Mouse (Mus musculus) CD4-positive, CD25-positive, alpha-beta regulatory T cell, adult 2 months (primary cell): ENCODE measurements at regions not wholly inside any gene's neighbourhood (a gene's known extent, or its start where the extent isn't known, plus 50 kb on each side); places are given as distances from the start of the nearest gene placed in this dataset.
A peak's percentile ranks its signal among the peaks of the same experiment; 100 is the strongest.

ENCODE experiments used
- DNase-seq: peaks from one replicate; pipeline ENCODE4 v3.0.0-alpha.2; 2012; ENCODE audit warnings: low read depth, low spot score

DNA sequence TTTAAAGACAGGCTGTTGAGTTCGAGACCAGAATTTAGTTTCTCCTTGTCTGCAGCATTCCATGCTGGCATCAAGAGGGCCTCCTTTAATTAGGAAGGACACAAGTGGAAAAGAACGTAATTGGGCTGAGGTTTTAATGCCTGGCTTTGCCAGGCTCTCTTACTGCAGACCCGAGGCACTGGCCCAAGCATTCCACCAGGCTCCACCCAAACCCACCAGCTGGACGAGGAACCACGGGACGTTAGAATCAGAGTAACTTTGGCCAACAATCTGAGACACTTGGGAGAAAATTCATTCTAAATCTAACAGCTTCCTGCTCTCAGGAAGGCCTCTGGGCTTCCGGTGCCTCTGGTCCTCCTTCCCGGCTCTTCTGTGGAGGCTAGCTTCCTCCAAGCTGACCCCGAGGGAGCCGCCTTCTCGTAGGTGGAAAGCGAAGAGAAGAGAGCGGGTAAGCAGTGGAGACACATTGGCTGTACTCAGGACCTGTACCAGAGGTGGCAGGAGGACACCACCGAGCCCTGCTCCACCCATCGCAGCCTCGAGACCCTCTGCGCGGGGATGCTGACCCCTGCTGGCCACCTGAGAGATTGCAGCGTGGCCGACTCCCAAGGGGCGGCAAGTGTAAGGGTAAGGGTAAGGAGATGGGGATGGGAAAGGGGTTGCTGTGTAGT lies 105.5 kb downstream of the Tmem17 start:
- peak; percentile 87 for DNase-seq

DNA sequence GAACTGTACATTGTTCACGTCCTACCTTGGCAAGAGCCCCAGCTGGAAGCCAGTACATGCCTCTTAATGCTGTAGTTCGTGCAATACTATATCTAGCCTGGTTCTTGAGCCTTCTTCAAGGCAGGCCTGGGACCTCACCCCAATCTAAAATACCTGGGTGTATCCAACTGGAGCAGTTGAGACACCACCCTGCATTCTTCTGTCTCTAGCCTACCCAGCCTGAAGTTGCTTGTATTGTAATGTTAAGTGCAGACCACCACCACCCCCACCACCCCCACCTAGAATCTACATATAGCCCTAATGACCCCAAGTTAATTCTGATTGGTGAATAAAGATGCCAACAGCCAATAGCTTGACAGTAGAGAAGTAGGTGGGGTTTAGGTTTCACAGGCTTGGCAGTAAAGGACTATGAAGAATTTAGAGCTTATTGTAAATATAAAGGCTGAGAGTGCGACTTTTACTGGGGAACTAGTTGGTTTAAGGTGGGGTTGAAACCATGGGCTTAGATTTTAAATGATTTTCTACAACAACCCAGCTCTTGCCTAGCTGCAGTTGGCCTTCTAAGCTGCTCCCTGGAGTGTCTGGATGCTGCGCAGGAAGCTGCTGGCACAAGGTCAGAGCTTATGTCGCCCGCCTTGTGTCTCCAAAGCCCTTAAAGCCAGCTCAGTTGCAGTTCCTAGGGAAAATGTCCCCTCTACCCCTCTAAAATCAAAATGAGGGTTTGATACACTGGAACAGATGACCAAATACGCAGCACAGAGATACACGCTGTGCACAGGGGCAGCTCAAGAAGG lies 109.2 kb downstream of the Tmem17 start:
- DNase-seq = no peak

DNA sequence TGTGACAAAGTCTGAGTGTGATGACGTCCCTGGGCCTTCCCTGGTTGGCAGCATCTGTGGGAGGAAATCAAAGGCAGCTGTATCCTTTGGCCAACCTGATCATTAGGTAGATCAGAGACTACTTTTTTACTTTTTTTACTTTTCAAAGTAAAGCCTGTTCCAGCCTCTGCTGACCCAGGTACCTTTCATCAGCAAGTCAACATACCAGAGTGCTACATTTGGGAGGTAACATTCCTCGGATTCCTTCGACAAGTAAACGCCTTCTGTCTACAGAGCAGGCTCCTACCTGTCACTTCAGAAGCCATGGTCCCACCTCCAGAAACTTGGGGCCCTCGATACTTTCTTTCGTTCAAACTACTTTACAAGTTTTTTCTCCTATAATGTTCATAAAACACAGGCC lies 110.0 kb downstream of the Tmem17 start:
- DNase-seq = no peak

DNA sequence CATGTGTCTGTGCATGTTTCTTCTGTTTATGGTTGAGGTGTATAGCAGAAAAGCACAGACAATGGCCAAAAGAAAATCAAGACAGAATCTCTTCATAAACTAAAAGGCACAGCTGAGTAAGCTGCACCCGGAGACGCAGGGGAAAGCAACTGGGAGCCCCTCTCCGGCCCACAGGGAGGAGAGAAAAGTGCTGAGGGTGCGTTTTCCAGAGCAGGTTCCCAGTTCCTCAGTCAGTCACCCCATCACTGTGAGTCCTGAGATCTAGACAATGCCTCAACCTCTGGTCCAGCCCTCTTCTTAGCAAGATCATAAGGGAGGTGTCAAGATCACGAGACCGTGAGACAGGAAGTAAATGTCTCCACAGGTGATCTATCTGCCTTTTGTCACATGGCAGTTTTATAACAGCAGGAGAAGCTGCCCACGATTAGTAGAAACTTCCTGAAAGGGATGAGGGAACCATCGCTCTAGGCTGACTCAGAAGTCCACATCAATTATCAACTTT lies 110.7 kb downstream of the Tmem17 start:
- no peak for DNase-seq

DNA sequence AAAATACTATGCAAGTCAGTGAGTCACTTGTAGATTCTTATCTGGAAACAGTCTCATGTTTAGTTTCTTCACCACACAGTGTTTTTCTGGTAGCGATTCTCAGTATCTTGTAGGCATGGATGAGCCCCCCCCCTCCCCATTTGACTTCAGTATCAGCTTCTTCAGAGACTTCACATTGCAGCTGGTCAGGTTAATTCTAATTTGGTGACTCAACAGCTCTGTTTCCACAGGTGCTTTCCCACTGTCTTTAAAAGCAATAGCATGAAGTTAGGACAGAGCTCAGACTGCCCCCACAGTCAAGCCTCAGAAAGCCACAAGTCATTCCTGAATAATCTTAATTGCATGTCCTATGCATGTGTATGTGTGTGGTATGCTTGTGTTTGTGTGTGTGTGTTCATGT lies 114.5 kb downstream of the Tmem17 start:
- peak; percentile 18 for DNase-seq

DNA sequence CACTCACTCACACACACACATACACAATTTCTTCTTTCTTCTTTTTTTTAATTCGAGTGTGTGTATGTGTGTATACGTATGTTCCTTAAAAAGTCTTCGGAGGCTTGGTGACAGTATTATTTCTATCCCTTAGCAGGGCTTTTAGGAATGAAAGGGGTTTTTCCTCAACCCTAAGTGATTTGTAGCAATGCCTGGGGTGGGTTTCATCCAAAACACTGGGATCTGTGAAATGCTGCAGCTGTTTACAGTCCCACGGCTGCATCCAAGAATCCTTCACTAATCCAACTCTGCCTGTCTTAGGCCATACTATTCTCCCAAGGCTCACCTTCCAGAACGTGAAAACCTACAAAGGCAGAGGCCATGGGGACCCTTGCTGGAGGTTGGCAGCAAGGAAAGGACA lies 116.6 kb downstream of the Tmem17 start:
- no peak for DNase-seq

DNA sequence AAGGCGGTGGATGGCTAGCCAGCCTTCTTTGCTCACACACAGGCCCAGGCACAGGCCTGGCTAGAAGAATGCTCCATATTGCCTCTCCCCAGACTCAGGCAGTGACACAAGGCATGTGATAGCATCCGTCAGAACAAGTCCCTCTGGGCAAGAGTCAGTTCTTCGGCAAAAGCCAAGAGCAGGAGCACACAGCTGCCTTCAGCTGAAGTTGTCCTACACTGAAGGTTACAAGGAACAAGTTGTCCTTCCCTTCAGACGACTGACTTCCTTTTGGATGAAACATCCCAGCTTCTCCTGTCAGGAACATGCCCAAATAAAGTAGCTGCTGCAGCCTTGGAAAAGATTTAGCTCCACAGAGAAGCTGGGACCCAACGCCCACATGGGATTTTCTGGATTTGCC lies 117.1 kb downstream of the Tmem17 start:
- DNase-seq = no peak

DNA sequence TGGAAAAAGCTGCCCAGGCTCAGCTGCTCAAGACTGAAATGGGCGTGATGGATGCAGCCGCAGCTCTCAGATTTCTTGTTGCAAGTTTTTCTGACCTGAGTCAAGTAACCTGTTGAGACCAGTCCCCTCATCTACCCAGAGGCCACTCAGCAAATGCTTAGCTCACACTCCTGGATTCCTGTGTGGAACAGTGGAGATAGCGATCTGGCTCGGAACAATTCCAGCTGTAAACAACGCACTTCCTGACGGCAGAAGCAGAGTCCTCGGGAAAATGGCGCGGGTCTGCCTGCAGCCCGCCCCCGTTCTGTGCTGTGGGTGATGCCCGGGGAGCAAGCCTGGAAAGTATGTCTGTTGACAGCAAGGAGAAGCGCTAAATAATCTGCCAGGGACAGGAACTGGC lies 117.7 kb downstream of the Tmem17 start:
- DNase-seq = no peak

DNA sequence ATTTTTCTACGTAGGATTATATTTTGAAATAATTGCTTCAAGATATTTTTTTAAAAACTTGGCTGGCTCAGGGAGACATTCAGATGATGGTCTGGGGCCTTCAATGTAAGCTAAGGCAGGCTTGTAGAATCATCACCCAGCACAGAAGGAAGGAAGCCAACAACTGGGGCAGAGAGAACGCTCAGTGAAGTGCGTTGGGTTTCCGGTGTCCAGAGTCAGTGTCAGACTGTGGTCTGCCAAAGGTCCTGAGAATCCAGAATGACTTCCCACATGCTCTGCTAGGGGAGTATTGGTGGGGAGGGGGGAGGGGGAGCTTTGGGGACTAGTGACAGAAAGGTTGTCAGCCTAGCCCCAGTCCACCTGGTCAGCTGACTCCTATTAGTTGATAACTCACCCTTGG lies 118.1 kb downstream of the Tmem17 start:
- no peak for DNase-seq

DNA sequence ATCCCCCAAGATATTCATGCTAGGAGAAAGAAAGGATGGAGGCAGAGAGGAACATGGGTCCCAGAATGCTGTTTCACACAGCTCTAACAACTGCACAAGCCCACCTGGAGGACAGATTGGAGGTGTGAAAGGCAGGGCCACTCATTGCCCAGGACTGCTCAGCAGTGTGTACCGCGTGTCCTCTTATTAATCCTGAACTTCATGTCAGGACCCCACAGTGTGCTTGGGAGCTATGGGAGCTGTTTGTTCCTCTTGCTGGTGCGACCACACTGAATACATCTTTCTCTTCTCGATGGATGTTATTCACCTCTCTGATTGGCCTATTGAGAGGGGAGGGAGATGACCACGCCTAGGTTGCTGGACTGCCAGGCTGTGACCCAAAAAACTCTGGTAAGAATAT lies 119.1 kb downstream of the Tmem17 start:
- no peak for DNase-seq

DNA sequence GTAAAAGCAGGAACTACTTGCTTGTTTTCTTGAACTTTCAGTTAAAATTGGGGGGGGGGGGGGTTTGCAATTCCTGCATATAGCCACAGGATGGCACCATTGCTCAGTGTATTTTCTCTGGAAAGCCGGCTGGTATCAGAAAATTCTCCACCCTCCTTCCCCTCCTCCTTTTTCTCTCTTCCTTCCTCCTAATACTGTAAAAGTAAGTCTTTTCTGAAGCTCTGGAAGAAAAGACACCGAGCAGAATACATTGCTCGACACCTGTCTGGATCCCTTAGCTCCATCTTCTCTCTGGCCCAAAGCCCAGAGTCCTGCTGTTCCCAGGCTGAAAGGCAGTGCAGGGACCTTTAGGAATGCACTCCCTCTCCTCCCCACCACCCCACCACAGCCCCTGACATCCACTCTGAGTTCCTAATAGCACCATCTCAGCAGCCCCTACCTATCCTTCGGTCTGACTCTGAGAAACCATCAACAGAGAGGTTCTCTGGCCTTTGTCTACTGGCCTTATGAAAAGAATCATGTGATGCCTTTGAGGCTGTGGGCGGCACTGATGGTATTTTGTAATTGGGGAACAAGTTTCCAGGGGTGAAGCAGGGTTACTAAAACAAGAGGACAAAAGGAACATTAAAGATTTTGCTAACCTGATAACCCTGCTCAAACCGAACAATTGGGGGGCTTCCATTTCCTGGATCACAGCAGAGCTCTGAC lies 119.9 kb downstream of the Tmem17 start:
- DNase-seq = peak; percentile 70

DNA sequence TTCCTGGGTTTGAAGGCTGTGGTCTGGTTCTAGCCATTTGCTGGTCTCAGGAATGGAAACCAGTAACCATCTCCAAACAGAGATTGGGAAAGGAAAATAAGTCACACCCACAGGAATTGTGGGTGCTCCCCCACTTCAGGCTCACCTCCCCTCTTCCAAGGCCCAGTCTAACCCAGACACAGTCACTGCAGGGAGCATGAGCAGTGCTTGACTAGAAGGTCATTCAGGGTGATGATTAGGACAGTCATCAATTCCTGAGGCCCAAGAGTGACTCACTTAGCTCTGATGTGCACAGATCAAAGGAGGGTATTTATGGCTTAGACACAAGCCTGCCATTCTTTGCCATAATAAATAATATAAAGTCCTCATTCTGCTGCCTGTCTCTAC lies 120.4 kb downstream of the Tmem17 start:
- DNase-seq = no peak

DNA sequence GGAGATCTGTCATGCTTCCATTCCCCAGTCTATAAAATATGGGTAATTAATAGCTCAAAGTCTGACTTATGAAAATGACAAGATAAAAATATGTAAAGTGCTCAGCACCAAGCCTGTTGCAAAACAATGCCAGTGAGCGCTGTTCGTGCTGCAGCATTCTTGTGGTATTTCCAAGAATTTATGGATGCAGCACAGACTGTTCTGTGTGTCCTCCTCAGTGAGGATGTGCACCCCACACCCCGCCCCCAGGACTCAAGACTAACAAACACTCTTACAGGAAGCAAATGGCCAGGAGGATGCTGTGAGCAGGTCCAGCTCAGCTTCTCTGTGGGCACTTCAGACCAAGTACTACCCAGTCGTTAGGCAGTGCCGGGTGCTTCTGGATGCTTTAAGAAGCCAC lies 121.1 kb downstream of the Tmem17 start:
- no peak for DNase-seq

DNA sequence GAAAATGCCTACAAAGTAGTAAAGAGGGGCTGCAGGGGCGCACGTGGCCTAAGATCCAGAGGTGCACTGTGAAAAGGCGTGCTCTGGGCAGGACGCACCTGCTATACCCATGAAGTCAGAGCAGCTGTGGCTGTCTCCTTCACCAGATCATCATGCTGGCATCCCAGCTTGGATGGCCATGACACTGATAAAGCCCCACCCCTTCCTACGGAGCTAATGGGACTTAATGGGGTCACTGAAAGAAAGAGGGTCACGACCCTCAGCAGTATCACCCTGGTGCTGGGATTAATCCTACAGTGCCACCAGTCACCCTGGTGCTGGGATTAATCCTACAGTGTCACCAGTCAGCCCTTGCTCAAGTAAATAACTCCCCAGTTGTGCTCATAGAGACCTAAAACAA lies 122.1 kb downstream of the Tmem17 start:
- DNase-seq = no peak

DNA sequence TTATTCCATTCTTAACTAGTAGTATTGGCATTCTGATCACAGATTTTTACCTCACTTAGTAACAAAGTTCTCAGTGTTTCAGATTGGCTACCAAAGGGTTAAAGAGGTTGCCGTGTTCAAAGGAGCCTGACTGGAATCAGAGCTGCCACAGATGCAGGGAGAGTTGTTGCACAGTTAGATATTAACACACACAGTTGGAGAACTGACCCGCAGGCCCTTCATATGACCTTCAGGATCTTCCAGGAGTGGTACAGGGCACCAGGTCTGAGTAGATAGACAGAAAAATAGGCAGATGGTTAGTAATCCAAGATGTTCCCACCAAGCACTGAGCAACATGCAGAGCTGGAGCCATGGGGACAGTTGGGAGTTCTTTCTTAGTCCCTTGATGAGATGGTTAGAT lies 123.1 kb downstream of the Tmem17 start:
- no peak for DNase-seq

DNA sequence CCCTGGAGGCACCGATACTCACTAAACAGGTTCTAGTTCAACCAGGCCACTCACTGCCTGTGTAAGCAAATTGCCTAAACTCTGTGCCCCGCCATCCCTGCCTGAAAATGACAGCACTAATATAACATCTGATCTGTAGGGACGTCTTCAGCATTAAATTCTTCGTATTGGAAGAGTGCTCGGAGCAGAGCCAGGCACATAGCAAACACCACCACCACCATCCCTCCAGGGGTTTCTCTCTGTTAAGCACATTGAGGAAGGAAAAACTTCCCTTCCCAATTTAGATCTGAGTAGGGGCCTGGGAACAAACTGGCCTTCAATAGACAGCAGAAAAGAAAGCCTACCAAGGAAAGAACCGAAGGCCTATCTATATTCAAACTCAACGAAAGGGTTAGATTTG lies 124.4 kb downstream of the Tmem17 start:
- DNase-seq = no peak

DNA sequence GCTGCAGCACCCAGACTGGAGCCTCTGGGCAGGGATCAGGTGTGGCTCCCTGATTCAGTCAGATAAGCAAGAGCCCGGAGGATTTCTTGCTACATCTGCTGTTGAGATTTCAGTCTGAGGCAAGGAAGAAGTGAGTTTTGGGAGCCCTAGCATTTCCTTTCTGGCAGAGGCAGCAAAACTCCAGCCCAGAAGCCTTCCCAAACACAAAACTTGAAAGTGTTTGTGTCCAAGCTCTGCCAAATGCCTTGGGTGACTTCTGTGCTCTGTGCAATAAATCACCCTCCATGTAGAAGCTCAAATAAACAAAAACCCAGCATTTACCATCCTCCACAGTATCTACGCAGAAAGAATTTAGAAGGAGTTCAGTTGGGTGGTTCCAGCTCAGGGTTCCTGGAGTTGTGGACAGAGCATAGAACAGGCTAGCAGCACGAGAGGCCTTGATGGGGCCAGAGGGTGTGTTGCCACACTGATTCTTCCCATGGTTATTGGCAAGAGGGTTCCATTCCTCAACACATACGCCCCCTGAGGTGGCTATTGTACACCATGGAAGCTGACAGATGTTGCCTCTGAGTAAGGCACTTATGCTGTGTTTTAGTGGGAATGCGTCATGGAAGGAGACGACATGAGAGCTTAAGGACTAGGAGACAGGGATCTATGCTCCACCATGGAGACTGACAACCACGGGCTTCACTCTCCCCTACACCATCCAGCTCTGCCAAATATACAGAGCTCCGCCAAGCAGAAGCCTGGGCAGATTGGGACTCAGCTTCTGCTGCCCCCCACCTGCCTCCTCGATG lies 125.1 kb downstream of the Tmem17 start:
- DNase-seq = no peak

DNA sequence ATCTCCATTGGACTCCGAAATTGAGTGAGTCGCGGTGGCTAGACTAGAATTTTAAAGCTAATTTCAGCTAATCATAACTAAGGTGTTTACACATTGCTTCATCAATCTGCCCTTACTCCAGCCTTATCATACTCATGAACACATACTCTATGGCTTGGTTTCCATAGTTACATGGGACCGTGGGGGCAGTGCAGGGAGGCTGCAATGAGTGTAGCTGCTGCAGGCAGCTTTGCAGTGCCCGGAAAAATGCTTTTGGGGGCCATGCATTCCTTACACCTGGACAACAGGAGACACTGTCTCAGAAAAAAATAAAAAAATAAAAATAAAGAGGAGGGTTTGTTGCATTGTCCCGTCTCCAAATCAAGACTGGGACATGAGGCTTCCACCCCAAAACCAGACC lies 126.3 kb downstream of the Tmem17 start:
- DNase-seq = no peak

DNA sequence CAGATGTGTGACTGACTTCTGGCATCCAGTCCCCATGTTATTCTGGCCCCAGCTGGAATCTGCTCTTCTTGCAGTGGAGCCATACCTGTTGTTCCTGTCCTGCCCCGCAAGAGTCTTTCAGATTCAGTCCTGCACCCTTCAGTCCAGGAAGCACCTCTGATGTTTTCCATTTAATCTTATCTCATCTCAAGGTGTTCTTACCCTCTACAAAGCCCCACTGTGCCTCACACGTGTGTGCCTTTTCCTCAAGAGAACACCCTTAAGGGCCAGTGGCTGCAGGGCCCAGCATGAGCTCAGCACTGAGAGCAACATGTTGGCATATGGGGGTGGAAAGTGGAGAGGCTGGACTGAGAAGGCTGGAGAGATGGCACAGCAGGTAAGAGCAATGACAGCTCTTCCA lies 126.8 kb downstream of the Tmem17 start:
- no peak for DNase-seq

DNA sequence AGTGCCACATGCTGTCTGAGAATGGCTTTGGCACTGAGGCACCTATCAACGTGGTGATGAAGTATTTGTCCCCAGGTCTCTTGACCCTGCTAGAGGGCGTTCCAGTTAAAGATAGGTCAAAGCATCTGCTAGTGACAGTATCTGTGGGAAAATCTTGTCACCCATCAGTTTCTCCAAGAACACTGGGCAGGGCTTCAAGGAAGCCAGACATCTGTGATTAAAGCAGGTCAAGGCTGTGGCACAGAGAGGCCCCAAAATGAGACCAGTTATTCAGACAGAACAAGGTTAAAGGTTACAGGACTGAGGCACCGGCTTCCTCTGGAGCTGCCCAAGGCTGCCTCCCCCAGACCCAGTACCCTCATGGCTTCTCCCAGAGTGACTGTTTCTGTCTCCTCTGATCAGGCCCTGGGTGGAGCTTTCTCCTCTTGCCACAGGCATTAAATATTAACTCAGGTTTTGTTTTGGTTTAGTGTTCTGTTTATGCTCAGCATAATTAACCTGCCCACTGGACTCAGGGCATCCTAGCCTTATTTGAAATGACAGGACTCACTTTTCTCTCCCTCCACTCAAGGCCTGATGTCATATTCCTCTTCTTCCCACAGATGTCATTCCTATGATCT lies 128.6 kb downstream of the Tmem17 start:
- DNase-seq = no peak

DNA sequence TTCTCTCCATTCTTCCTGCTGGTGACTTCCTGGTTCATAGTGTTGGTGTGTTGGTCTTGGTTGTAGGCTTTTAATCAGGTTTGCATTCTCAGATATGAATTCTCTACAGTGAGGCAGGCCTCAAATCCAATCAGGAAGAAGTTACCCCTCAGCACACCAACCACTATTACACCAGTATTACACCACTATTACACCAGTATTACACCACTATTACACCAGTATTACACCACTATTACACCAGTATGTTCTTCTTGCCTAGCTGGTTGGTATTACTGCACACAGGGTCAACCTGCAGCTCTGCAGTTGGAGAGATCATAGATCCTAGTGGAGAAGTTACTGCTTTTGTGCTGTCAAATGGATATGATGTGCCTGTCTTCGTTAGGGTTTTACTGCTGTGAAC lies 129.6 kb downstream of the Tmem17 start:
- no peak for DNase-seq
